Mouse (Mus musculus): ENCODE data around the gene Antxr1. TPM values are rescaled to one million over a fixed set of nuclear protein-coding genes. Genes with fewer than 3 reads are reported as not detected.

Gene Antxr1
- polyA plus RNA-seq, 1 experiment = not detected

GRCm38 (mm10) chr6:87244117-87245100 lies 91.2 kb downstream of the Antxr1 start:
- Histone ChIP-seq H3K27ac (ENCODE audit: insufficient read depth, low read depth, low read length) (no peak overlapping the region), H3K4me1 (ENCODE audit: control insufficient read depth, insufficient read depth, low read length) (0 out of 2 replicates have a peak, but pooled peaks cover 7% of the 10 kb centered on the region), H3K4me3 (ENCODE audit: insufficient read depth, low read depth, low read length) (no peak overlapping the region)
- 71% methylated on average over 9 of the region's 9 CpGs for WGBS
- TF ChIP-seq POLR2A (IDR thresholded peaks at IDR 0.05; ENCODE audit: insufficient read depth, low read depth, low read length) (no peak), CTCF (IDR thresholded peaks at IDR 0.05; ENCODE audit: insufficient read depth, low read depth, low read length) (no peak)

- WGBS = 94% methylated on average over 4 of the region's 4 CpGs
- Histone ChIP-seq H3K4me1 (ENCODE audit: control insufficient read depth, insufficient read depth, low read length) (no peaks in the 10 kb centered on the region), H3K4me3 (ENCODE audit: insufficient read depth, low read depth, low read length) (no peak overlapping the region), H3K27ac (ENCODE audit: insufficient read depth, low read depth, low read length) (no peak overlapping the region)
- TF ChIP-seq CTCF (IDR thresholded peaks at IDR 0.05; ENCODE audit: insufficient read depth, low read depth, low read length) = no peak
- no peak for TF ChIP-seq POLR2A (IDR thresholded peaks at IDR 0.05; ENCODE audit: insufficient read depth, low read depth, low read length)
Observed at GRCm38 (mm10) chr6:87237260-87237659, 98.4 kb downstream of the Antxr1 start.

GRCm38 (mm10) chr6:87236061-87236460 lies 99.6 kb downstream of the Antxr1 start:
- no peak overlapping the region for H3K4me3 ChIP-seq (ENCODE audit: insufficient read depth, low read depth, low read length)
- no peak overlapping the region for H3K27ac ChIP-seq (ENCODE audit: insufficient read depth, low read depth, low read length)
- no peaks in the 10 kb centered on the region for H3K4me1 ChIP-seq (ENCODE audit: control insufficient read depth, insufficient read depth, low read length)
- WGBS = 83% methylated on average over 8 of the region's 8 CpGs
- TF ChIP-seq CTCF (IDR thresholded peaks at IDR 0.05; ENCODE audit: insufficient read depth, low read depth, low read length) (no peak), POLR2A (IDR thresholded peaks at IDR 0.05; ENCODE audit: insufficient read depth, low read depth, low read length) (no peak)

- no peak for TF ChIP-seq CTCF (IDR thresholded peaks at IDR 0.05; ENCODE audit: insufficient read depth, low read depth, low read length)
- TF ChIP-seq POLR2A (IDR thresholded peaks at IDR 0.05; ENCODE audit: insufficient read depth, low read depth, low read length) = no peak
- no peak overlapping the region for H3K4me3 ChIP-seq (ENCODE audit: insufficient read depth, low read depth, low read length)
- no peak overlapping the region for H3K27ac ChIP-seq (ENCODE audit: insufficient read depth, low read depth, low read length)
- no peaks in the 10 kb centered on the region for H3K4me1 ChIP-seq (ENCODE audit: control insufficient read depth, insufficient read depth, low read length)
- 79% methylated on average over 4 of the region's 4 CpGs for WGBS
Observed at GRCm38 (mm10) chr6:87233111-87233510, 102.5 kb downstream of the Antxr1 start.

GRCm38 (mm10) chr6:87230041-87230440 lies 105.6 kb downstream of the Antxr1 start:
- Histone ChIP-seq H3K4me1 (ENCODE audit: control insufficient read depth, insufficient read depth, low read length) (peaks cover 13% of the 10 kb centered on the region), H3K4me3 (ENCODE audit: insufficient read depth, low read depth, low read length) (no peak overlapping the region), H3K27ac (ENCODE audit: insufficient read depth, low read depth, low read length) (no peak overlapping the region)
- no peak for TF ChIP-seq POLR2A (IDR thresholded peaks at IDR 0.05; ENCODE audit: insufficient read depth, low read depth, low read length)
- 95% methylated on average over 2 of the region's 2 CpGs for WGBS

GRCm38 (mm10) chr6:87227940-87228339 lies 107.7 kb downstream of the Antxr1 start:
- peaks cover 14% of the 10 kb centered on the region for H3K4me1 ChIP-seq (ENCODE audit: control insufficient read depth, insufficient read depth, low read length)
- no peak overlapping the region for H3K4me3 ChIP-seq (ENCODE audit: insufficient read depth, low read depth, low read length)
- 73% methylated on average over 10 of the region's 10 CpGs for whole genome bisulfite sequencing
- TF ChIP-seq POLR2A (IDR thresholded peaks at IDR 0.05; ENCODE audit: insufficient read depth, low read depth, low read length) (no peak), CTCF (IDR thresholded peaks at IDR 0.05; ENCODE audit: insufficient read depth, low read depth, low read length) (no peak)
- H3K27ac ChIP-seq (ENCODE audit: insufficient read depth, low read depth, low read length) = no peak overlapping the region

- 75% methylated on average over 4 of the region's 4 CpGs for WGBS
- no peak overlapping the region for H3K27ac ChIP-seq (ENCODE audit: insufficient read depth, low read depth, low read length)
- no peak for TF ChIP-seq POLR2A (IDR thresholded peaks at IDR 0.05; ENCODE audit: insufficient read depth, low read depth, low read length)
- TF ChIP-seq CTCF (IDR thresholded peaks at IDR 0.05; ENCODE audit: insufficient read depth, low read depth, low read length) = no peak
- H3K4me3 ChIP-seq (ENCODE audit: insufficient read depth, low read depth, low read length) = no peak overlapping the region
- H3K4me1 ChIP-seq (ENCODE audit: control insufficient read depth, insufficient read depth, low read length) = peaks cover 14% of the 10 kb centered on the region
Observed at GRCm38 (mm10) chr6:87226315-87226714, 109.3 kb downstream of the Antxr1 start.

- Histone ChIP-seq H3K27ac (ENCODE audit: insufficient read depth, low read depth, low read length) (no peak overlapping the region), H3K4me1 (ENCODE audit: control insufficient read depth, insufficient read depth, low read length) (peaks cover 14% of the 10 kb centered on the region), H3K4me3 (ENCODE audit: insufficient read depth, low read depth, low read length) (no peak overlapping the region)
- TF ChIP-seq POLR2A (IDR thresholded peaks at IDR 0.05; ENCODE audit: insufficient read depth, low read depth, low read length) (no peak), CTCF (IDR thresholded peaks at IDR 0.05; ENCODE audit: insufficient read depth, low read depth, low read length) (no peak)
- WGBS = 88% methylated on average over 1 of the region's 1 CpGs
Observed at GRCm38 (mm10) chr6:87225286-87225685, 110.3 kb downstream of the Antxr1 start.

GRCm38 (mm10) chr6:87222854-87223631 lies 112.6 kb downstream of the Antxr1 start:
- Histone ChIP-seq H3K27ac (ENCODE audit: insufficient read depth, low read depth, low read length) (no peak overlapping the region), H3K4me3 (ENCODE audit: insufficient read depth, low read depth, low read length) (no peak overlapping the region), H3K4me1 (ENCODE audit: control insufficient read depth, insufficient read depth, low read length) (peaks cover 14% of the 10 kb centered on the region)
- TF ChIP-seq CTCF (IDR thresholded peaks at IDR 0.05; ENCODE audit: insufficient read depth, low read depth, low read length) = no peak
- WGBS = 58% methylated on average over 10 of the region's 10 CpGs

All from olfactory bulb, adult 2 months (tissue).